Mouse (Mus musculus): ENCODE measurements around the gene Rps6kc1.
A peak's percentile ranks its signal among the peaks of the same experiment; 100 is the strongest.

Rps6kc1 gene

GRCm38 (mm10) chr1:190682021-190682926, 229.3 kb downstream of the Rps6kc1 start:
- peak in 1 of 2 experiments; percentile 37 for DNase-seq (ENCODE audit: inconsistent age in 2 of 2, low spot score in 1 of 2)

- no peak for DNase-seq (ENCODE audit: inconsistent age in 2 of 2, low spot score in 1 of 2)
Measured at GRCm38 (mm10) chr1:190675455-190675854, 236.1 kb downstream of the Rps6kc1 start.

- no peak for DNase-seq (ENCODE audit: inconsistent age in 2 of 2, low spot score in 1 of 2)
Measured at GRCm38 (mm10) chr1:190669099-190669498, 242.5 kb downstream of the Rps6kc1 start.

GRCm38 (mm10) chr1:190667821-190668220, 243.7 kb downstream of the Rps6kc1 start:
- DNase-seq (ENCODE audit: inconsistent age in 2 of 2, low spot score in 1 of 2), result no peak

- DNase-seq (ENCODE audit: inconsistent age in 2 of 2, low spot score in 1 of 2), result no peak
Measured at GRCm38 (mm10) chr1:190667326-190667725, 244.2 kb downstream of the Rps6kc1 start.

DNA sequence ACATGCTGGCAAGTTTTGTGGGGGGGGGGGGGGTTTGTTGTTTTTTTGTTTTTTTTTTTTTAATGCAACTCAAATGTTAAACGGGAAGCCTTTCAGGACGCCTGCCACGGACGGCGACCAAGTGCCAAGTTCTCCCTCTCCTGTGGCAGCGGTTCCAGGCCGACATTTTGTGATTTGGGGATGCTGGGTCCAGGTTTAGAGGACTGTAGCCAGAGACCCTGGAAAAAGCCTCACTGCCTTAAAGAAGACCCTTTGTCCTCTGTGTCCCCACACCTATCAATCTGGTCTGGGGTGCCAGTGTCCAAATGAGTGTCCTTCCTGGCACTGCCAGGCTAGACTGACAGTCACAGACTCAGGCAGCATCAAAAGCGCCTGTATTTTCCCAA, 246.1 kb downstream of the Rps6kc1 start:
- DNase-seq (ENCODE audit: inconsistent age in 2 of 2, low spot score in 1 of 2), result no peak

GRCm38 (mm10) chr1:190664767-190665489, 246.6 kb downstream of the Rps6kc1 start:
- no peak for DNase-seq (ENCODE audit: inconsistent age in 2 of 2, low spot score in 1 of 2)

GRCm38 (mm10) chr1:190663996-190664395, 247.6 kb downstream of the Rps6kc1 start:
- no peak for DNase-seq (ENCODE audit: inconsistent age in 2 of 2, low spot score in 1 of 2)

DNA sequence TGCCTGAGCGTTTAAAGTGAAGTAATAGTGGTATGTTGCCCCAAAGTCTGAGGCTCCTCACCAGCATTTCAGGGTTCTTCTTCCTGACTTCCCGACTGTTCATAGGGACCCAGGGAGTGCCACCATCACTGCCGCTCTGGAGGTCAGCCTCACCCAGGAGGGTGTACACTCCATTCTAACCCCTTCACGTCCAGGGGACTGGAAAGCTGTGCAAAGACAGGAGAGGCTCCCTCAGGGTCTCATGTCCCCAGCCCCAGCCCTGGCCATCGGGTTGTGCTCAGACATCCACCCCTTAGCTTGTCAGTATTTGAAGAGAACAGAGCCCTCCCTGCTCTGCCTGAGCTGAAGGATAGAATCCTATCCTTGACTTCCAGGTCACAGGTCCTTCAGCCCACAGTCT, 248.8 kb downstream of the Rps6kc1 start:
- DNase-seq (ENCODE audit: inconsistent age in 2 of 2, low spot score in 1 of 2), result no peak

DNA sequence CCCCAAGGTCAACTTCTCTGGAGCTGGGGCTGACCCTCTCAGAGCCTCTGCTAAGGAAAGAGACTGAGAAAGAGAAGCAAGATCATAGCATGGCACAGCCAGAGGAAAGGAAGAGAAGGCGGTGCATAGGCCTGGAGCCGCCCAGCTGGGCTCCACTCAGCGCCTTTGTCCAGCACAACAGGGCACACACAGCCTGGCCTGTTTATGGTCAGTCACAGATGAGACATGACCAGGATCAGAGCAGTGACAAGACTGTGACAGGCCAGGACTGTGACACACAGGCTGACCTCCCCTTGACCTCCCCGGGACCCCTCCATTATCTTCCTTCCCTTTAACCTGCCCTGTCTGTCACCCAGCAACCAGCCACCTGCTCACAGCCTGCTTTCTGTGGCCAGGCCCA, 249.8 kb downstream of the Rps6kc1 start:
- no peak for DNase-seq (ENCODE audit: inconsistent age in 2 of 2, low spot score in 1 of 2)

GRCm38 (mm10) chr1:190661249-190661648, 250.3 kb downstream of the Rps6kc1 start:
- DNase-seq (ENCODE audit: inconsistent age in 2 of 2, low spot score in 1 of 2), result no peak

GRCm38 (mm10) chr1:190659722-190660502, 251.7 kb downstream of the Rps6kc1 start:
- DNase-seq (ENCODE audit: inconsistent age in 2 of 2, low spot score in 1 of 2), result no peak

- DNase-seq (ENCODE audit: inconsistent age in 2 of 2, low spot score in 1 of 2), result no peak
Measured at GRCm38 (mm10) chr1:190658266-190658665, 253.3 kb downstream of the Rps6kc1 start.

- no peak for DNase-seq (ENCODE audit: inconsistent age in 2 of 2, low spot score in 1 of 2)
Measured at GRCm38 (mm10) chr1:190656089-190656488, 255.5 kb downstream of the Rps6kc1 start.

DNA sequence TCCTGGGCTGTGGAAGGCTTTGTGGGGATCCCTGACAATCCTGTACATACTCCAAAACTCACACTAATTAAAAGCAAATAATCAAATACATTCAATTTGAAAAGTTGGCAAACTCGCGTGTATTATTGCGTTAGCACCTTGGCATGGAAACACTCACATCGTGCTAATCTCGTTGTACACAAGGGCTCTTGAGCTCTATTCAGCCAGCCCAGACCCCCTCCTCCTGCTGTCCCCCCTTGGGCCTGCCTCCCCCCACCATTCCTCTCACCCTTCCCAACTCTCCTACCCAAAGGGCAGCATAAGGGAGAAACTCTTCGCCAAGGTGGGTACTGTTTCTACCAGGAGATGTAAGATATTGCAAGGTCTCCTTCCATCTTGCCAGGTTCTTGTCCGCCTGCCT, 255.9 kb downstream of the Rps6kc1 start:
- DNase-seq (ENCODE audit: inconsistent age in 2 of 2, low spot score in 1 of 2), result no peak

GRCm38 (mm10) chr1:190655081-190655480, 256.5 kb downstream of the Rps6kc1 start:
- no peak for DNase-seq (ENCODE audit: inconsistent age in 2 of 2, low spot score in 1 of 2)

- DNase-seq (ENCODE audit: inconsistent age in 2 of 2, low spot score in 1 of 2), result no peak
Measured at GRCm38 (mm10) chr1:190654694-190655001, 256.9 kb downstream of the Rps6kc1 start.

GRCm38 (mm10) chr1:190653989-190654693, 257.4 kb downstream of the Rps6kc1 start:
- DNase-seq (ENCODE audit: inconsistent age in 2 of 2, low spot score in 1 of 2), result no peak

GRCm38 (mm10) chr1:190653081-190653480, 258.5 kb downstream of the Rps6kc1 start:
- no peak for DNase-seq (ENCODE audit: inconsistent age in 2 of 2, low spot score in 1 of 2)

Measured in adrenal gland, adult (tissue).